Mouse (Mus musculus) G1E (cell line): ENCODE measurements at regions not wholly inside any gene's neighbourhood (a gene's known extent, or its start where the extent isn't known, plus 50 kb on each side); places are given as distances from the start of the nearest gene placed in this dataset.
"Not testable (repeated sequence)": the region's sequence is repeated elsewhere in the genome, so short reads cannot be mapped to it uniquely, and the experiment has no call there.

Experiments used
- ATAC-seq: 2 replicates; pipeline ENCODE4 v1.8.0; 2016; ENCODE audit warnings: mild to moderate bottlenecking; ENCODE audit not compliant: insufficient number of reproducible peaks, poor library complexity, low FRiP score, severe bottlenecking; ENCODE audit errors: extremely low read depth
- DNase-seq: peaks from one replicate; pipeline ENCODE4 v3.0.0; 2012; ENCODE audit warnings: low spot score
- H3K27me3 ChIP-seq: 2 replicates; pipeline ENCODE4 v1.6.1; 2012; ENCODE audit warnings: mild to moderate bottlenecking, low read length, inconsistent platforms; ENCODE audit not compliant: insufficient read depth
- H3K36me3 ChIP-seq: replicated peaks from 2 replicates; pipeline ENCODE3; 2012; ENCODE audit warnings: mild to moderate bottlenecking, inconsistent platforms
- H3K4me1 ChIP-seq: 2 replicates; pipeline ENCODE4 v1.6.1; 2012; ENCODE audit warnings: low read depth, low read length, inconsistent platforms, mixed read lengths; ENCODE audit not compliant: insufficient read depth
- H3K4me3 ChIP-seq: 2 replicates; pipeline ENCODE4 v1.5.1; 2012; ENCODE audit warnings: low read depth, mild to moderate bottlenecking, inconsistent platforms, low read length, moderate library complexity, mixed read lengths
- H3K9me3 ChIP-seq: replicated peaks from 2 replicates; pipeline ENCODE4 v1.6.1; 2012; ENCODE audit warnings: inconsistent platforms
- CTCF ChIP-seq: IDR thresholded peaks from 2 replicates; pipeline ENCODE4 v1.5.1; 2012; ENCODE audit warnings: low read depth, low read length, inconsistent platforms, mixed read lengths
- GATA1 ChIP-seq: IDR thresholded peaks from 2 replicates; pipeline ENCODE4 v1.6.1; 2012; ENCODE audit warnings: borderline replicate concordance, low read length, inconsistent platforms, mixed read lengths
- GATA2 ChIP-seq: IDR thresholded peaks from 2 replicates; pipeline ENCODE4 v1.6.1; 2012; ENCODE audit warnings: low read depth, low read length, inconsistent platforms, borderline replicate concordance
- POLR2AphosphoS5 ChIP-seq: IDR thresholded peaks from 2 replicates; pipeline ENCODE4 v1.6.1; 2012; ENCODE audit warnings: low read depth, low read length, inconsistent platforms; ENCODE audit not compliant: insufficient replicate concordance
- TAL1 ChIP-seq: conservative IDR thresholded peaks from 2 replicates; pipeline ENCODE4 v1.6.1; 2012; ENCODE audit warnings: low read depth, low read length, inconsistent platforms, mixed read lengths

DNA sequence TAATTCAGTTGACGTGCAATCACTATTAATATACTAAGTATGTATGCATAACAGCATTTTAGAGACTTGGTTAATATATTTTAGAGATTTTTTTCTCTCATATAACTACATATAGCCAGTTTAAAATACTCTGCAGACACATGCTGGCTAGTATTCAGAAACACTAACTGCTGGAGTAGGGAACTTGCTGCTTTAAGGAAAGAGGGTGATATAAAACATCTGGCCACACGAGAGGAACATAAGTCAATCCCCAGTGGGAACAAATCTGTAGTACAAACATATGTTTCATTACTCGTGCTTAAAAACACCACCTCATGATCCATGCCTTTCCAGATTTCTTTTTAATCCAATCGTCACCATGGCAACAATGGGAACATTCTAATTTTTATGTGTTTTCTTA lies 563.6 kb downstream of the Htr7 start:
- Histone ChIP-seq H3K36me3 (no peaks in the 10 kb centered on the region), H3K9me3 (no peaks in the 10 kb centered on the region), H3K4me3 (no peak overlapping the region), H3K27me3 (no peaks in the 10 kb centered on the region), H3K4me1 (peaks cover 12% of the 10 kb centered on the region)
- ATAC-seq (no peak), DNase-seq (no peak)
- no peak for TF ChIP-seq POLR2AphosphoS5
- TF ChIP-seq GATA1 = no peak
- TF ChIP-seq CTCF = no peak
- no peak for TF ChIP-seq GATA2
- TF ChIP-seq TAL1 = no peak

DNA sequence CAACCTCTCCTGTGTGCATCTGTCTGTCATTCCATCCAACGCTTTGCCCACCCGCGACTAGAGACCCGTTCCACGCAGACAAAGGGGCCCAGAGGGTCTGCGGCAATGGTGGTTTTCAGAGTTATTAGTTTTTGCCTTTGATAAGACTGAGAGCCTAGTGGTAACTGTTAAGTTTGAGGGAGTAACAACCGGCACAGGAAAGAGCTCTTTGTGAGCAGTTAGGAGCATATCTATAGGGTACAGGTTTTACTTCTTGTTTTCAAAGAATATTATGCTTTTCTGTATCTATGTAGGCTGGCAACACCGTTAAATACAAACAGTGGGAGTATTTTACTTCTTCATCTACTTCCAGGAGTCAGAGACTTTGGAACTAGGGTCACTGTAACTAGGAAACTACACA lies 566.0 kb downstream of the Htr7 start:
- no peak for TF ChIP-seq GATA1
- H3K4me3 ChIP-seq = no peak overlapping the region
- H3K27me3 ChIP-seq = no peaks in the 10 kb centered on the region
- H3K4me1 ChIP-seq = peaks cover 12% of the 10 kb centered on the region
- peak; percentile 12 for DNase-seq
- H3K9me3 ChIP-seq = no peaks in the 10 kb centered on the region
- peak; percentile 8; the same call in 1 of the 2 replicates for ATAC-seq
- no peaks in the 10 kb centered on the region for H3K36me3 ChIP-seq

DNA sequence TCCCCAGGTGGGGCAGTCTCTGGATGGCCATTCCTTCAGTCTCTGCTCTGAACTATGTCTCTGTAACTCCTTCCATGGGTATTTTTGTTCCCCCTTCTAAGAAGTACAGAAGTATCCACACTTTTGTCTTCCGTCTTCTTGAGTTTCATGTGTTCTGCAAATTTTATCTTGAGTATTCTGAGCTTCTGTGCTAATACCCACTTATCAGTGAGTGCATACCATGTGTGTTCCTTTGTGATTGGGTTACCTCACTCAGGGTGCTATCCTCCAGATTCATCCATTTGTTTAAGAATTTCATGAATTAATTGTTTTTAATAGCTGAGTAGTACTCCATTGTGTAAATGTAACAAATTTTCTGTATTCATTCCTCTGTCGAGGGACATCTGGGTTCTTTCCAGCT lies 563.5 kb downstream of the Kif20b start:
- DNase-seq = not testable (repeated sequence)

DNA sequence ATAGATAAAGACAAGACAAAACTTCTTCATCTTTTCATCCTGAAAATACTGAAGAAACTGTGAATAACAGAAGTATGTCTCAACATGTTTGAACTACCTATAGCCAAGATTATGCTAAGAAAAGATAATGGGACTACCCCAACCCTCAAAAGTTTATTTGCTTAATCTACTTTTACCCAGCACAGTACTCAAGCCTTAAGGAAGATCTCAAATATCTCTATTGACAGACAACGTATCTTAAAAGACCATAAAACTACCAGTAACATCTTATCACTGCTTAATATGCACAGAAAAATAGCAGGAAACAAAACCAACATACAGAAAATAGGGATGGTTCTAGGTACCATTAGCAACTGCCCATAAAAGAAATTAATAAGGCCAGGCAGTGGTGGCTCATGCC lies 560.3 kb downstream of the Kif20b start:
- no peak for TF ChIP-seq POLR2AphosphoS5
- peak; percentile 54; the same call in 1 of the 2 replicates for TF ChIP-seq TAL1
- TF ChIP-seq GATA2 = no peak
- TF ChIP-seq CTCF = no peak
- TF ChIP-seq GATA1 = no peak
- no peaks in the 10 kb centered on the region for H3K36me3 ChIP-seq
- H3K4me3 ChIP-seq = no peak overlapping the region
- ATAC-seq (peak; percentile 73), DNase-seq (no peak)
- peaks cover 9% of the 10 kb centered on the region for H3K4me1 ChIP-seq
- H3K27me3 ChIP-seq = no peaks in the 10 kb centered on the region
- H3K9me3 ChIP-seq = no peaks in the 10 kb centered on the region

More for the DNA sequence above, 563.5 kb downstream of the Kif20b start:
- not testable (repeated sequence) for H3K36me3 ChIP-seq, H3K27me3 ChIP-seq, H3K9me3 ChIP-seq, ATAC-seq, H3K4me3 ChIP-seq
- peaks cover 11% of the 10 kb centered on the region for H3K4me1 ChIP-seq

DNA sequence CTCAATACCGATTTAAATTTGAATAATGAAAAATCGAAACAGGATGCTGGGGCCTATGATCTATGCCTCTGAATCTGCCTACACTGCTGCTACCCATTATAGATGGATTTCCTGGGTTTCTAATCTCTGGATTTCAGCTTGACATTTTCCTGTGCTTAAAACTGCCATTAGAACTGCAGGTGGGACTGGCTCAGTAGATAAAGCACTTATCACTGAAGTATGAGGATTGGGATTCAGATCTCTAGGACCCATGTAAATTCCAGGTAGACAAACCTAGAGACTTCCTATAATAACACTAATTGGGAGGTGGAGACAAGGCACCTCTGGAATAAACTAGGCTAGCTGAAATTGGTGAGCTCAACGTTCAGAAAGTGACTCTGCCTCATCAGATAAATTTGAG lies 531.8 kb downstream of the Kif20b start:
- no peak for TF ChIP-seq GATA2
- no peak for TF ChIP-seq GATA1
- peak; percentile 88 for TF ChIP-seq TAL1
- peaks cover 18% of the 10 kb centered on the region for H3K4me1 ChIP-seq
- no peaks in the 10 kb centered on the region for H3K36me3 ChIP-seq
- DNase-seq = no peak
- no peaks in the 10 kb centered on the region for H3K9me3 ChIP-seq
- H3K27me3 ChIP-seq = no peaks in the 10 kb centered on the region
- peak; percentile 72 for ATAC-seq
- no peak overlapping the region for H3K4me3 ChIP-seq

DNA sequence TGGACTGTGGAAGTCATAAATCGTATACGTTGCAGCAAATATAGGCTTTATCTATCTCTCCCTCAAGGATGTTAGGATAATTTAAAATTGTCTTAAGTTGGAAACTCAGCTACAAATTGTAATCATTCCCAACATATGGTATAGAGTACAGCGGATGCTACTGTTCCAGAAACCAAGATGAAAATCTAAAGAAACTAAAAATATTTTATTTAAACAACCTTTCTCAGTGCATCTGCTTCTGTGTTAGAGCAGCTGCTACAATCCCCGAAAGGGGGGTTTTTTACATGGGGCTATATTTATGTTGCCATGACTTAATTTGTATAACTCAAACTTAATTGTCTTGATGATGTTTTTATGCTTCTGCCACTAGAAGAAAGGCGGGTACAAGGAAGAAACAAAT lies 520.3 kb downstream of the Kif20b start:
- no peak for ATAC-seq
- Histone ChIP-seq H3K4me1 (no peaks in the 10 kb centered on the region), H3K4me3 (no peak overlapping the region), H3K36me3 (no peaks in the 10 kb centered on the region), H3K27me3 (no peaks in the 10 kb centered on the region), H3K9me3 (no peaks in the 10 kb centered on the region)
- TF ChIP-seq GATA2 (no peak), CTCF (no peak), TAL1 (no peak), GATA1 (no peak), POLR2AphosphoS5 (no peak)
- no peak for DNase-seq

DNA sequence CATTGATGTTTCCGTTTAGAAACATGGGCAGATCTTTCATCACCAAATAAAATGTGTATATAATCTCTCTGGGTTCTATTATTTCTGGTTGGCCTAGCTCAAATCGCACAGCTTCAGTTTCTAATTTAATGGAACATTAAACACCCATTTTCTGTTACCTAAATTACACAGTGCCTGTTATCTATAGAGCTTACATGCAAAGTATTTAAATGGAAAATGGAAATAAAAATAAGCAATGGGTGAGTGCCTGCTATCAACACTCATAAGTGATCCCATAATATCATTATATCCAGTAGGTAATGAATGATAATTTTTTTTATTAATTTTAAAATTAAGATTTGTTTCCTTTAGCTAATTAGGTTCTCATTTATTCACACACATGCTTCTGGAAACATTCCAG lies 515.9 kb downstream of the Kif20b start:
- Histone ChIP-seq H3K27me3 (no peaks in the 10 kb centered on the region), H3K9me3 (no peaks in the 10 kb centered on the region), H3K36me3 (no peaks in the 10 kb centered on the region), H3K4me1 (no peaks in the 10 kb centered on the region), H3K4me3 (no peak overlapping the region)
- no peak for DNase-seq
- TF ChIP-seq TAL1 = no peak
- no peak for TF ChIP-seq GATA1
- TF ChIP-seq GATA2 = no peak
- TF ChIP-seq POLR2AphosphoS5 = no peak
- TF ChIP-seq CTCF = no peak
- ATAC-seq = no peak
